Mouse (Mus musculus): ENCODE measurements around the gene Lrsam1.

The Lrsam1 gene

DNA sequence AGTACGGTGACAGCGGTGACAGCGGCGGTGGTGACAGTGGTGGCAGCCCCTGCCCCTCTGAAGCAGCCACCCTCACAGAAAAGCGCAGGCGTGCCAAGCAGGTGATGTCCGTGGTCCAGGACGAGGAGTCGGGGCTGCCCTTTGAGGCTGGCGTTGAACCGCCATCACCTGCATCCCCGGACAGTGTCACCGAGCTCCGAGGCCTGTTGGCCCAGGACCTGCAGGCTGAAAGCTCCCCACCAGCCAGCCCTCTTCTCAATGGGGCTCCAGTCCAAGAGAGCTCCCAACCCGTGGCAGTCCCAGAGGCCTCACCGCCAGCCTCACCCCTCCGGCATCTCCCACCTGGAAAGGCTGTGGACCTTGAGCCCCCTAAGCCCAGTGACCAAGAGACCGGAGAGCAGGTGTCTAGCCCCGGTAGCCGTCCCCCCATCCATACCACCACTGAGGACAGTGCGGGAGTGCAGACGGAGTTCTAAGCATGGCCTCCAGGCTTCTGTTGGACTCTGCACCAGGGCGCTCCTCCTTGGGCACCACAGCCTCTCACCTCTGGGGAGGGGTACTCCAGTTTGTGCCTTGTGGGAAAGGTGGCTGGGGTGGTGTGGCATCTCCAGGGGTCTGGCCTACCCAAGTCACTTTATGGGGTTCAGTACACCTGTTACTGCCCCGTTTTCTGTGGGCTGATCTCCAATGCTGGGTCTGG is 37.7 kb downstream of the Lrsam1 start:
- DNase-seq = no peak

DNA sequence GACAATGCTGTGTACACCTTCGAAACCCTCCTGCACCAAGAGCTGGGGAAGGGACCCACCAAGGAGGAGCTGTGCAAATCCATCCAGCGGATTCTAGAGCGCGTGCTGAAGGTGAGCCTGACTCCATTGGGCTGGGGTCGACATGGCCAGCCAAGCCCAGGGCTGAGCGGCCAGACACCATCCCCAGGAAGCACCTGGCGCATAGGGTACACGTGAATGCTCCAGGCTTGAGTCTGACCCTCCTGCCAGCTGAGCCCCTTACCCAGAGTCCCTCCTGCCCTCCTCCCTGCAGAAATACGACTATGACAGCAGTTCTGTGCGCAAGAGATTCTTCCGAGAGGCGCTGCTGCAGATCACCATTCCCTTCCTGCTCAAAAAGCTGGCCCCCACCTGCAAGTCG is 38.9 kb downstream of the Lrsam1 start:
- DNase-seq = no peak

DNA sequence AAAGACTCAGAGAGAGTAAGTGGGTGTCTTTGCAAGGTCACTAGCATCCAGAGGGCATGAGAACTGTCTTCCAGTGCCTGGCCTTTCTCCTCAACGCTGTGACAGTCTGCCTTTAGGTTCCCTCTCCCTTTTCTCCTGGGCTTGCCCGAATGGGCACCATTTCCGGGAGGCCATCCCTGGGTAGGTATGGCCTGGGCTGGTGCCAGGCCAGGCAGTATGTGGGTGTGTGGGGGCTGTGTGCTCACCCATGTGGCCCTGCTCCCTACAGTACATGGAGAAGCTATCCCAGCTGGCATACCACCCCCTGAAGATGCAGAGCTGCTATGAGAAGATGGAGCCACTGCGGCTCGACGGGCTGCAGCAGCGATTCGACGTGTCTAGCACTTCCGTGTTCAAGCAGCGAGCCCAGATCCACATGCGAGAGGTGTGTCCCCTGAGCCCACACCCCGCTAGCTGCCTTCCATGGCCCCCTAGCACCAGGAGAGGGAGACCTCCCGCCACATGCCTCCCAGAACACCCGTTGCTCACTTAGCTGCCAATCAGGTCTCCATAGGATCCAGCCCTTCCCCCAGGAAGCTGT is 39.5 kb downstream of the Lrsam1 start:
- DNase-seq = no peak

DNA sequence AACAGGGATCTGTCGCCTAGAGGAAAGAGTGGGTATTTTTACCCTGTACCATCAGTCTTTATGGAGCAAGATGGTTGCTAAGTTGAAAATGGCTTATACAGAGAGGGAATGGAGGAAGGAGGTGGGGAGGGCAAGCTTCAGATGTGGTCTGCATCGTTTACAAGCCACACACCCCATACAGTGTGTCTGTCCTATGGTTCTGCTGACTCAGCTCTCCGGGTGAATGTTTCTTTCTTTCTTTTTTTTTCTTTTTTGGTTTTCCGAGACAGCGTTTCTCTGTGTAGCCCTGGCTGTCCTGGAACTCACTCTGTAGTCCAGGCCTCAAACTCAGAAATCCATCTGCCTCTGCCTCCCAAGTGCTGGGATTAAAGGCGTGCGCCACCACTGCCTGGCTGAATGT is 40.2 kb downstream of the Lrsam1 start:
- no peak for DNase-seq

DNA sequence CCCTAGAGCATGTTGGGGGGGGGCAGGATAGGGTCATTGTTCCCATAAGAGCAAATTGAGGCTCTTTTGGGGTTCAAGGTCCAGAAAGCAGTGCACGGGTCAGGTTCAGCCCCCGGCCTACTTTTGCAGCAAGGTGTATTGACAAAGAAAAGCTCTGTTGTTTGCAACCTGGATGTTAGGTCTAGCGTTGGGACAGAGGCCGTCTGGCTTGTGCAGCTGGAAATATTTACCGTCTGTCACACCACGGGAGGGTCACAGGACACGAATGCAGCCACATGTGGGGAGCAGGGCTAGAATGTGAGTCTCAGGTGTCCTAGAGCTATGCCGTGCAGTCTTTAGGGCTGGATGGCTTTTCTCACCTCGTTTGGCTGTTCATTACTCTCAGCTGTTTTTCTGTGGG is 43.0 kb downstream of the Lrsam1 start:
- no peak for DNase-seq

DNA sequence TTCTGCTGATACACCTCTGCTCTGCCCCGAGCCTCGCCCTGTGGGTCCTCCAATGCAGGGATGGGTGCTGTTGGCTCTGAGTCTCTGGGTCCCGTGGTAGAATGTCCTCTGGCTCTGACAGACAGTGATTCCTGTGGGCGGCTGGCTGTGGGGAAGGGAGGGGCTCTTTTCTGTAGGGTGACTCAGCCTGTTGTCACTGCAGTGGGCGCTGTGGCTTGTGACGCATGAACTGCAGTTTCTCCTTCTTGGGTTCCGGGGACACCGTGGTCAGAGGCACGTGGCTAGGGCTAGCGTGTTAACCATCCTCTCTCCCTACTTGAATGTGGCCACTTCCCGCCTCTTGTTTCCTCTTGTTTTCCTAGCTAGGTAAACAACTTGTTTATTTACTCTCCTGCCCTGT is 43.9 kb downstream of the Lrsam1 start:
- no peak for DNase-seq

DNA sequence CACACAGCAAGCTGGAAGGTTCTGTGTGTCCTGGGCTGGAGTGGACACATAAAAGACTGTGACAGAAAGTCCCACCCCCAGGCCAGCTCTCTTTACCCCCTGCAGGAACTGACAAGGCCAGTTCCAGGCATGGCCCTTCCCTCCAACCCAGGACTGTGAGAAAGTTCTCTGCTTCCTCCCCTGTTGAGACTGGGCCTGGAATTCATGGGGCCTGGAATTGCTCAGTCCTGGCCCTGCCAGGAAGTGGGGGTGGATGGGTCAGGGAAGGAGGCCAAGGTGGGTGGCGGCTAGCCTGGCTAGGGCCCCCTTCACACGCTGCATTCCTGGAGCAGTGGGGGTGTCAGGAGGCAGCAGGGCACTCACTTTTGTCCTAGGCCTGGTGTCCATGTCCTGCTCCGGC is 46.5 kb downstream of the Lrsam1 start:
- DNase-seq = no peak

DNA sequence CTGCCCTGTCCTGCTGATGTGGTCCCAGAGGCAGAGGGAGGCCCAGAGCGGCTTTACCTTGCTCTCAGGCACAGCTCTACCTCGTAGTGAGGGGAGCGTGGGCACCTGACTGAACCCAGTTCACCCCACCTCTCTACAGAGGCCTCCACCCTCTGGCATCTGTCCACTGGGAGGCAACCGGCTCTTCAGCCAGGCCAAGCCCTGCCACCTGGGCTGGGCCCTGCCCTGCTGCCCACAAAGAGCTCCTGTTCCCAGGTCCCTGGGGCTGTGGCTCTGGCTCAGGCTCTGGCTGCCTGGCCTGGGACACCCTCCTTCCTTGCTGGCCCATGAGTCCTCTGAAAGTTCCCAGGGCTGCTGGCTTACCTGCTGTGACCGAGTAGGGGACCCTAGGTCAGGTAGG is 47.1 kb downstream of the Lrsam1 start:
- DNase-seq = no peak

DNA sequence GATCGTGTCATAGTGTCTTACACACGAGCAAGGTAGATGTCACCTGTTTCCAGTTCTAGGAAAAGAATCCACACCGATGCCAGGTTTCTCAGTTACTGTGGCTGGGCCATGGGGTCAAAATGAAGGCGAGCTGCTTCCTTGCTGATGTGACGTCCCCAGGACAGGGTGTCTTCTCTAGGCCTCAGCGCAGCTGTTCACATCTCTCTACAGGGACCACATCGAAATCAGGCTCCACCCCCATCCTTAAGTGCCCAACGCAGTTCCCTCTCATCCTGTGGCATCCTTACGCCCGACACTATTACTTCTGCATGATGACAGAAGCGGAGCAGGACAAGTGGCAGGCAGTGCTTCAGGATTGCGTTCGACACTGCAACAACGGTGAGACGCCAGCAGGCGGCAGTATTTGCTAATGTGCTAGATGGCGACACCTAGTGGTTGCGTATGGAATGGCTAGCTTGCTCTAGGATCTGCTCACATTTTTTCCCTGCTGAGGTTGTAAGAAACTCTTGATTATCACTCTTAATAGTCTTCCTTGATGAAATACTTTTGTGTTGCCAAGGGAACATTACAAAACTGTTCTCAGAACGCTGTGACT is 49.1 kb downstream of the Lrsam1 start:
- peak; percentile 84 for DNase-seq

DNA sequence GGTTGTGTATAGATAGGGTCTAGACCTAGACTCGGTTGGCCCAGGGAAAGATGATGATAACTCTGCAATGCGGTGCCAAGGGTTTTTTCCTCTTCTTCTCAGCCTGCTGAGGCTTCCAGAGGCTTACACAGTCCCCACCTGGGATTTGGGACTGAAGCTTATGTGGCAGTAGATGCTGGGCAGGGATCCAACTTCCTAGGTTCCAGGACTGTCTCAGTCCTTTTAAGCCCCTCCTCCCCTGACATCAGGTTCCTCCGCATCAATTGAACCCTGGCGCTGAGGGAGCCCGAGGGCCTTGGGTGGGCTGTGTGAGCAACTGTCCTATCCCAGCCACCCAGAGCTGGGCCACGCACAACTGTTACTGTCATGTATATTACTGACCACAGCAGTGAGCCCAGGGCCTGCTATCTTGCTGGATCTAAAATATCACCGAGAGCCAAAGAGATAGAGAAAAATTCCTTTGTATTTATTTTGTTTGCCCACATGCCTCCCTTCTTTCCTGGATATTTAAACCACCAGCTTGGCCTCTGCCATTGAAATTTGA is 49.7 kb downstream of the Lrsam1 start:
- no peak for DNase-seq

DNA sequence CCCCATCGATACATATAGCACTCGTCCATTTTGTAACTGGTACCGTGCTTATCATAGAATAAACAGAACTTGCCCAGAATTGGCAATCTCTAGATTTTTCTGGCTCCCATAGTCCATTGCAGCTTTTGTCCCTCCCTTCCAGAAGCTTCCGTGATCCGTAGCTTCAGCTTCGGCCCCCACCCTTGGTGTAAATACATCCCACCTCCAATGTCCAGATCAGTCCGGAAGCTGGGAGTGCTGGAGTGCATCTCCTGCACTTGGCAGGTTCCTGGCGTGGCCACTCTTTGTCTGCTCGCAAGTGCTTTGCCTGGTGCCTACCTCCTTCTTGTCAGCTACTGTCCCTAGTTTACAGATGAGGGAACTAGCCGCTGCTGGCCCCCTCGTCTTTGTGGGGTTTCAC is 52.6 kb downstream of the Lrsam1 start:
- DNase-seq = no peak

DNA sequence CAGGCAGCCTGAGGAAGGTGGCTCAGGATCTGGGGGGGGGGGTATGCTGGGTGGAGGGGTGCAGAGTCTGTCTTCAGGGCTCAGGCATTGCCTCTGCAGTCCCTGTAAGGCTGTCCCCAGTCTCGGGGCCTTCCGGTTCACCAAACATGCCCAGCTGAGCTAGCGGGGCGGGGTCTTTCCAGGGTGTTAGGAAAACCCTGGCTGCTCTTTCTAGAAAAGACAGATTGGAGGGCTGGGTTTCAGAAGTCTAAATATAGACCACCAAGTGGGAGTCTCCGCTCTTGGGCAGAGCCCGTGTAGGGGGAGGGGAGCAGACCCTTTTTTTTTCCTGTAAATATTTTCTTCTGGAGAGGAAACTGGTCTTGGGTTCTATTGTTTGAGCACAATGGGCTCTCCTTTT is 53.1 kb downstream of the Lrsam1 start:
- no peak for DNase-seq

DNA sequence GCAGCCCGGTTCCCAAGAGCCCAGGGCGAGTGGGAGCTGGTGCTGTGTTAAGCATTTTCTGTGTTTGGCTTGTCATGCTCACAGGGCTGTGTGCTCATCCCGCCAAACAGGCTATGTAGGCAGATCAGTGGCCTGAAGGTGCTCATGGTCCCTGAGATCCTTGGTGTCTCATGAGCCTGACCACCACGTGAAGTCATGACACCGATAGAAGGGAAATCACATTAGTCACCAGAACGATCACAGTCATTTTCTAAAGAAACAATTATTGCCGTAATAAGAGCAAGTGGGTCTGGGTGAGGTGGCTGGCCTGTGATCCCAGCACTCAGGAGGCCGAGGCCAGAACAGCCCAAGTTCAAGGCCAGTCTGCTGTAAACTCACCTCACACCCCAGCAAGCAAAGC is 54.0 kb downstream of the Lrsam1 start:
- no peak for DNase-seq

DNA sequence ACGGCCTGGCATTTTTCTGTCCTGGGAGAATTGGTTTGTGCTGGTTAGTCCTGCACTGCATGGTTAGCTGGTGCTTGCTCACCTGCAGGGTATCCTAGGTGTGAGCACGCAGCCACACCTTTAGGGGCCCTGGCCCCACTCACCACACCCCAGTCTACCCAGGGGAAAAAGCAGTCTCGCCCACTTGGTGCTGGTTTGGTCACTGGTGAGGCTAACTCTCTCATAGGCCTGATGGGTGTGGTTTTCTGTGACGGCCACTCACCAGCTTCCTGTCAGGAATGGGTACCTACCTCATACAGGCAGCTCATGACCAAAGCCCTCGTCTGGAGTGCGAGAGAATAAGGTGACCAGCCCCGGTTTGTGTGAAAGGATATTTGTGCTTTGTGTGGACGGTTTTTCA is 56.1 kb downstream of the Lrsam1 start:
- no peak for DNase-seq

DNA sequence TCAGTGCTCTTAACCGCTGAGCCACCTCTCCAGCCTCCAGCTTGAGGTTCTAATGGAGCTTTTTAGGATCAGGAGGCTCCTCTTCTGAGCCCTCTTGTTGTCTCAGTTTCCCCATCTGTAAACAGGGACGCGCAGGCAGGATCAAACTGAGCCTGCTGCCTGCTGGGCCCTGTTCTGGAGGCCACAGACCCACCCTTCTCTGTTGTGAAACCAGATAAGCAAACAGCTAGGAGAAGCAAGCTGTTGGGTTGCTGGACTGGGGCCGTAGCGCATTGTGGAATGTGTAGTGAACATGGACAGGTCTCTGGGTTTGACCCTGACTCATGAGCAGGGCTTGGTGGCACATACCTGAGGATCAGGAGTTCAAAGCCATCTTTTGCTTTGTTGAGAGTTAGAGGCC is 56.8 kb downstream of the Lrsam1 start:
- DNase-seq = no peak

DNA sequence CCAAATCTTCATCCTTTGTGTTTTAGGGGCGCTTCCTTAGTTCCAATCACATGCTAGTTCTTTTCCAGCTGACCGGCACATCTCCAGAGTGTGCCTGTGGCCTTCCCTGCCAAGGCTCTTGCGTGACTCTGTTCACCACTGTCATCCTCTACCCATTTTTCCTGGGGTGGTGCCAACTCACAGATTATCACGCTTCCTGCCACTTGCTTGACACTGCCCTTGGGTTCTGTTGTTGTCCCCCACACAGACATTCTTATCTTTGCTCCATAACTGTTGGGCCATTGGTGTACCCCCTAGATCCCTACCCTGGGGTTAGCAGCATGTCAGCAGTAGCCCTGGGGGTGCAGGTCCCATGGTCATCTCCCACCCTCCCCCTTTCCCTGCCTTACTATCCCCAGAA is 57.9 kb downstream of the Lrsam1 start:
- DNase-seq = no peak

DNA sequence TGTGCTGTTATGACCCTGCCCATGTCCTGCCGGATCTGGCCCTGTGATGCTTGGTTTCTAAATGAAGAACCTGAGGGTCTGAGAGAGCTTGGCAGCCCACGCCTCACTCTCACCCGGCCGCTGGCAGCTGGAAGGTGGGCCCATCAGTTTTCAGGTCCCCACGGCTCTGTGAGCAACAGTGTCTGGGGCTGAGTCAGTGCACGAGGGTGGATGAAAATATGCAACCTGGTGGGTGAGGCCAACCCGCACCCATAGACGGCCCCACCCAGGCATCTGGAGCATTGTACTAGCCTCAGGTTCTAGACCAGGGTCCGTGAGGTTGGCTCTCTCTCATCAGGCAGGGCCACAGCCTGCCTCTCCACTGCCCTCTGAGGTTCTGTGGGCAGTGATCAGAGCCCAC is 59.3 kb downstream of the Lrsam1 start:
- DNase-seq = no peak

DNA sequence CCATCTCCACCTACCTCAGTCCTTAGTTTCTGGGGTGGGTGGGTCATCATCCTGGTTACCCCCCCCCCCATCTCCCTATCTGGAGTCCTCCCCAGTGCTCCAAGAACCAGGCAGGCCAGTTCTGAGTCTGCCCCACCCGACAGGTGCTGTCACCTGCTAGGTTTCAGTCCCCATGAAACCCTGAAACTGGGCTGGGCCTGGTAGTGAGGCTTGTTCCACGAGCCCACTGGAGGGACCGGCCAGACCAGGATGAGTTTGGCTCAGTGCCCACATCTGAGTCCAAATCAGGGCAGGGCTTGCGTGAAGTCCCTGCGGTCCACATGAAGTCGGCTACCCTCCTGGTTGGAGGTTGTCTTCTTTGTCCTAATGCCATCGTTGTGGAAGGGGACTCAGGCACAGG is 62.4 kb downstream of the Lrsam1 start:
- no peak for DNase-seq

DNA sequence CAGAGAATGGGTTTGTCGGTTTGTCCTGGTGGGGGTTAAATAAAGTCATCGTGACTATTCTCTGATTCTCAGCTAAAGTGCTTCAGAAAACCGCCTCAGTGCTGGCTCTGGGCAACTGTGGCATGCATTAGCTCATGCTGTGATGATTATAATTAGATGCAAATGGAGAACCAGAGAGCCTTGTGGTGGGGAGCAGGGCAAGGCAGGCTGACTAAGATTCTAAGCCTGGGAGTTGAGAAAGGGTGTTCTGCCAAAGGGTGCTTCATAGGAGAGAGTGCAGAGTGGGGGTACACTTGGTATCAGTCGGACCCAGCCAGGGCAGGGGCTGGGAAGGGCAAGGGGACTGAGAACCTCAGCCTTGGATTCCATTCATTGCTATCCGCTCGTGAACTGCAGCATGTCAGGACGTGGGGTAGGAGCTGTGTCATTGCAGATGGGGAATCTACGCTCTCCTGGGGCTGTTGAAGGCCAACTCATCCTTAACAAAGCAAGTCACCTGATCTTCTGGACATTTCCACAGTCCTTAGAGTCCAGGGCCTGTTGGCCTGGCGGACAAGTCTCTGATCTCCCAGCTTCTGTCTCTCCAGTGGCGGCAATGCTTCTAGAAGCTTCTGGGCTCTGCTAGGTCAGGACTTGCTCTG is 64.8 kb downstream of the Lrsam1 start:
- DNase-seq = no peak

DNA sequence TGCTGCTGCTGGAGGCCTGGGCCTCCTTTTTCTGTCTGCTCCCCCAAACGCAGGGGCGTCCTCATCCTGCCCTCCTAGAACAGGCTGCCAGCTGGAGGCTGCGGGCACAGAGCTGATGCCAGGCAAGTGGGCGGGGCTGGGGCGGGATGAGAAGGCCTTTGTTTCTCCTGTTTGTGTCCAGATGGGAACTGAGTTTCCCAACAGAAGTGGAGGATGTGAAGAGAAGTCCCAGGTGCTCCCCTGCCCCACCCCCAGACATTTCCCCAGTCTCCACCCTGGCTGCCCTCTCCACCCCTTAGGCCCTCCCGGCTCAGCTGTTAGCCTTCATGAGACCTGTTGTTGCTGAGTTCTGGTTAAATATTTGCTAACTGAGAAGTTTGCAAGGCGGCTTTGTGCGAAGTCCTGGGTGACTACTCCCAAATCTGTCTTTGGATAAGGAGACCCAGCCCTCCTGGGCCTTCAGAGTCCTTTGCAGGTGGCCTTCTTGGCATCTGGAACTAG is 65.8 kb downstream of the Lrsam1 start:
- no peak for DNase-seq

DNA sequence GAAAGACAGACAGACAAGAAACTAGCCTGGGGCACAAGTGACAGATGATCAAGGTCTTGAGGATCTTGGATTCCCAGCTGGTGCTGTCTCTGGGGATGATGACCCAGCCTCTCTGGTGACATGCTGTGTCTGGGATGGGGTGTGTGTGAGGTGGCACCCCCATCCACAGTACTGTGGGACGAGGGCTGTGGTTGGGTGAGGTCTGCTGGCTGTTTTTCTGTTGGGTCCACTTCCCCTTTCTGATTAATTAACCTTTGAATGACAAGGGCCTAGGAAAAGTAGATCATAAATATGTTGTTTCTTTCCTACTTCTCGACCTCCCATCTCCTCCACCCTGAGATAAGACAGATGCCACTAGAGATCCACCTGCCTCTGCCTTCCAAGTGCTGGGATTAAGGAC is 67.3 kb downstream of the Lrsam1 start:
- DNase-seq = no peak

DNA sequence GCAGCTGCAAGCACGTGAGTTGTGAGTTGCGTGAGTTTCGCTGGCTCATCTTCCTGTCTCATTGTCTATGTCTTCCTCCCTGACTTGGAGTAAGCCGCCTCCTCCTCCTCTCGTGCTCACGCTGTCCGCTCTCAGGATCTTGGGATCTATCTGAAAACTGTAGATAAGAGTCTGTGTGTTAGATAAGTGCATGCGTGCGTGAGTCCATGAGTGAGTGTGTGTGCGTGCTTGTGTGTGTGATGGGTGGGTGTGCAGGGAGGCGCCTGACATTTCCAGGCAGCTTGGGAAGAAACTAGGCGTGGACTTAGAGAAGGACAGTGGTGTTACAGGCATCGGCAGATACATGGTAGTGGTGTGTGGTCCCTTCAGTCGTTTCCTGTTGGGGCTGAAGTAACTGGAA is 68.9 kb downstream of the Lrsam1 start:
- no peak for DNase-seq

DNA sequence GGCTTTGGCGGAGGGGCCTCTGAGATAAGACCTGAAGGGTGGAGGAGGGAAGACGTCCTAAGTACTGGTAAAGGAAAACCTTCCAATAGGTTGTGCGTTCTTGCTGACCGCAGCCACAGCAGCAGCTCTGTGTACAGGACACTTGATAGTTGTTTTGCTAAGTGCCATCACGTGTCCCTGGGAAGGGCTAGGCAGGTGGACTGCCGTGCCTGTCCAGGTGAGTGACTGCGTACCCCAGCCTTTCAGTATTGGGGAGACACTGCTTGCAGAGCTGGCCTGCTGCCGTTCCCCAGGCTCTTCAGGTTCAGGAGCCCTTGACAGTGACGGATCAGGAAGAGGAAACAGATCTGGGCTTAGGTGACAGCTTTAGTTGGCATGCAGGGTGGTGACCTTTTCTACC is 70.1 kb downstream of the Lrsam1 start:
- DNase-seq = no peak

DNA sequence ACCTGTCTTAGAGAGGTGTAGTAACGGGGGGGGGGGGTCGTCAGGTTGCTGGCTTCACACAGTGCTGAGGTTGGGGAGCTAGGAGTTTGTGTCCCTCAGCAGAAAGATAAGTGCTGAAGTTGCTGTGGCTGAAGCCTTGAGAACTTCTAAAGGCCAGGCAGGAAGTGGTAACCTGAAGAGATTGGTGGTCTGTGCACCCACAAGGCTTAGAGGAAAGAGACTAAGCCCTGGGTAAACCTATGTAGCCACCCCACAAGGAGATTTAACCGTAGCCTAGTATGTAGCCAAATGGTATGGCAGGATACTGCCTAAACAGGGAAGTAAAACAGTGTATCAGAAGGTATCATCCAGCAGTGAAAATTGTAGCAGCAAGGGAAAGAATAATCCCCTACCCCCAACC is 71.1 kb downstream of the Lrsam1 start:
- no peak for DNase-seq
